Mouse (Mus musculus) lung, postnatal 0 days (tissue): ENCODE data around the gene Klhl2. TPM values are rescaled to one million over a fixed set of nuclear protein-coding genes. Genes with fewer than 3 reads are reported as not detected.

Experiments
- ATAC-seq: fragments of 200-750 bp; cut with Nextera tagmentation; 2 replicates; pipeline ENCODE4 v1.8.0; 2017; ENCODE audit warnings: moderate library complexity
- DNase-seq: peaks from one replicate; pipeline ENCODE4 v3.0.0-alpha.2; 2016; ENCODE audit warnings: low spot score
- H3K27ac ChIP-seq: fragments of 300-500 bp; sonication (generic); 2 replicates; pipeline ENCODE4 v1.5.1; 2014; ENCODE audit warnings: antibody characterized with exemption, mild to moderate bottlenecking, low read length, mixed read lengths
- H3K27me3 ChIP-seq: fragments of 300-500 bp; sonication (generic); replicated peaks from 2 replicates; pipeline ENCODE4 v1.6.1; 2014; ENCODE audit warnings: low read length, mixed read lengths; ENCODE audit not compliant: insufficient read depth
- H3K36me3 ChIP-seq: fragments of 300-500 bp; sonication (generic); 2 replicates; pipeline ENCODE4 v1.6.1; 2014; ENCODE audit warnings: low read length, mixed read lengths; ENCODE audit not compliant: insufficient read depth
- H3K4me1 ChIP-seq: fragments of 300-500 bp; sonication (generic); 2 replicates; pipeline ENCODE4 v1.6.1; 2014; ENCODE audit warnings: antibody characterized with exemption, low read depth, low read length, mixed read lengths; ENCODE audit not compliant: insufficient read depth
- H3K4me2 ChIP-seq: fragments of 300-500 bp; sonication (generic); replicated peaks from 2 replicates; pipeline ENCODE4 v1.6.1; 2014; ENCODE audit warnings: low read depth, mild to moderate bottlenecking, low read length, moderate library complexity, mixed read lengths
- H3K4me3 ChIP-seq: fragments of 300-500 bp; sonication (generic); 2 replicates; pipeline ENCODE4 v1.5.1; 2014; ENCODE audit warnings: low read depth, low read length
- H3K9ac ChIP-seq: fragments of 300-500 bp; sonication (generic); replicated peaks from 2 replicates; pipeline ENCODE4 v1.6.1; 2014; ENCODE audit warnings: low read depth, mild to moderate bottlenecking
- H3K9me3 ChIP-seq: fragments of 300-500 bp; sonication (generic); 2 replicates; pipeline ENCODE4 v1.6.1; 2016; ENCODE audit warnings: low read length, mixed read lengths
- CTCF ChIP-seq: IDR thresholded peaks from 2 replicates; pipeline ENCODE4 v1.5.1; 2016; ENCODE audit warnings: antibody characterized with exemption, mild to moderate bottlenecking
- EP300 ChIP-seq: IDR thresholded peaks from 2 replicates; pipeline ENCODE4 v1.6.1; 2016; ENCODE audit warnings: antibody characterized with exemption, mild to moderate bottlenecking, control low read depth
- WGBS: fragments of 180-500 bp; shearing (Covaris S2); extraction: QIAGEN DNeasy Blood & Tissue Kit; methylation state at CpG from one replicate; pipeline ENCODE4 v1.1.7; 2014; 5-methylcytosine and 5-hydroxymethylcytosine counted together
- polyA plus RNA-seq: library from polyadenylated mRNA; unstranded; fragments of >200 nt; fragmentation: Nextera tagmentation; extraction: Ambion mirVana; gene quantifications from 2 replicates; pipeline ENCODE4 v1.2.1, GENCODE M21; 2015

The Klhl2 gene
- 12.6 and 14.0 TPM in 2 replicates for polyA plus RNA-seq

GRCm38 (mm10) chr8:64849897-64850541 lies at the start of gene Klhl2:
Klhl2 (minus strand) TSS chr8:64850017.
- Histone ChIP-seq H3K4me1 (no peaks in the 10 kb centered on the region), H3K4me2 (peak within 1 kb of the TSS; percentile 92), H3K27ac (peak within 1 kb of the TSS; percentile 82), H3K9ac (peak within 1 kb of the TSS; percentile 78), H3K9me3 (no peaks in the 10 kb centered on the region), H3K27me3 (no peaks in the 10 kb centered on the region), H3K36me3 (no peaks in the 10 kb centered on the region), H3K4me3 (peak within 1 kb of the TSS; percentile 90)
- under 1% methylated on average over 23 of the region's 68 CpGs for WGBS
- DNase-seq: peak; percentile 90
- peak; percentile 93 for ATAC-seq
- TF ChIP-seq CTCF (no peak), EP300 (no peak)

DNA sequence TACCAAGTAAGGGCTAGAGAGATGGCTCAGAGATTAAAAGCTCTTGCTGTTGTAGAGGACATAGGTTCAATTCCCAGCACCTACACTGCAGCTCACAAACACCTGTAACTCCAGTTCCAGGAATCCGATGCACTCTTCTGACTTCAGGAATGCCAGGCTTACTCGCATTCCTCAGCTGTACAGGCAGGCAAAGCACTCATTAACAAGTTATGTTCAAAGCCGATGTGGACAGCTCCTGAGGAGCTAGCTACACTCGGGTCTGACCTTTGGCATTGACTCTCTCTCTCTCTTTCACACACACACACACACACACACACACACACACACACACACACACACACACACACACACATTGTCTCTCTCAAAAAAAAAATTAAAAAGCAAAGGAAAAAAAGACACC lies 48.9 kb upstream of the Klhl2 start:
- WGBS: 22% methylated on average over 4 of the region's 4 CpGs
- Histone ChIP-seq H3K4me3 (no peak overlapping the region), H3K4me1 (no peaks in the 10 kb centered on the region), H3K27me3 (no peaks in the 10 kb centered on the region), H3K4me2 (no peak overlapping the region), H3K9ac (no peak overlapping the region), H3K9me3 (no peaks in the 10 kb centered on the region), H3K27ac (no peak overlapping the region), H3K36me3 (no peaks in the 10 kb centered on the region)
- no peak for ATAC-seq
- no peak for DNase-seq
- TF ChIP-seq CTCF (no peak), EP300 (no peak)

- Histone ChIP-seq H3K9me3 (no peaks in the 10 kb centered on the region), H3K4me2 (no peak overlapping the region), H3K27me3 (no peaks in the 10 kb centered on the region), H3K4me1 (no peaks in the 10 kb centered on the region), H3K4me3 (no peak overlapping the region), H3K27ac (no peak overlapping the region), H3K9ac (no peak overlapping the region), H3K36me3 (no peaks in the 10 kb centered on the region)
- WGBS: 81% methylated on average over 5 of the region's 5 CpGs
- ATAC-seq (no peak), DNase-seq (no peak)
- TF ChIP-seq EP300 (no peak), CTCF (no peak)
Measured at GRCm38 (mm10) chr8:64896731-64897130, 46.9 kb upstream of the Klhl2 start.

DNA sequence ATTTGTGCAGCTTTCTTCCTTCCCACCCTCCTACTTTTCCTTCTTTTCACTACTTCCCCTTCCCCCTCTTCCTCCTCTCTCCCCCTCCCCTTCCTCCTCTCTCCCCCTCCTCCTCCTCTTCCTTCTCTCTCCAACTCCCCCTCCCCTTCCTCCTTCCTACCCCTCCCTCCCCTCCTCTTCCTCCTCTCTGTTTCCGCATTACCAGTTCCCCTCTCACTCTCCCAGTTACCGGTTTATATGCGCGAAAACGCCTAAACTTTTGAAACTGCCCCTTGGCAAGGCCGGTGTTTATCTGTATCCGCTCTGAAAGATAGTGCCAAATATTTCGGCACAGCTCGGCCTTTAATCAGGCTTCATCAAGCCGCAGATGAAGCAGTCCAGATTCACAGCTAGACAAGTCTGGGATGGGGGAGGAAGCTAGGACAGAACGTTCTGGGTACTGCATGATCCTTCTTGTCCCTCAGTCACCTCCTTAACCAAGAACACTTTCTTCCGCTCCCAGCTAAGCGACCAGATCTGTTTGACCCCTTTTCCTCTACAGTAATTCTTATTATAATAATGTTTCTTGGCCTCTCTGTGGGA lies 30.9 kb upstream of the Klhl2 start:
- Histone ChIP-seq H3K9ac (no peak overlapping the region), H3K4me1 (no peaks in the 10 kb centered on the region), H3K27me3 (no peaks in the 10 kb centered on the region), H3K27ac (peak overlapping the region; percentile 43; the same call in 1 of the 2 replicates), H3K9me3 (no peaks in the 10 kb centered on the region), H3K4me3 (no peak overlapping the region), H3K4me2 (0 out of 2 replicates have a peak overlapping the region, but pooled peaks have one; percentile 14), H3K36me3 (no peaks in the 10 kb centered on the region)
- 21% methylated on average over 13 of the region's 13 CpGs for WGBS
- TF ChIP-seq CTCF: no peak
- TF ChIP-seq EP300: peak; percentile 100
- DNase-seq (peak; percentile 91), ATAC-seq (peak; percentile 90)

DNA sequence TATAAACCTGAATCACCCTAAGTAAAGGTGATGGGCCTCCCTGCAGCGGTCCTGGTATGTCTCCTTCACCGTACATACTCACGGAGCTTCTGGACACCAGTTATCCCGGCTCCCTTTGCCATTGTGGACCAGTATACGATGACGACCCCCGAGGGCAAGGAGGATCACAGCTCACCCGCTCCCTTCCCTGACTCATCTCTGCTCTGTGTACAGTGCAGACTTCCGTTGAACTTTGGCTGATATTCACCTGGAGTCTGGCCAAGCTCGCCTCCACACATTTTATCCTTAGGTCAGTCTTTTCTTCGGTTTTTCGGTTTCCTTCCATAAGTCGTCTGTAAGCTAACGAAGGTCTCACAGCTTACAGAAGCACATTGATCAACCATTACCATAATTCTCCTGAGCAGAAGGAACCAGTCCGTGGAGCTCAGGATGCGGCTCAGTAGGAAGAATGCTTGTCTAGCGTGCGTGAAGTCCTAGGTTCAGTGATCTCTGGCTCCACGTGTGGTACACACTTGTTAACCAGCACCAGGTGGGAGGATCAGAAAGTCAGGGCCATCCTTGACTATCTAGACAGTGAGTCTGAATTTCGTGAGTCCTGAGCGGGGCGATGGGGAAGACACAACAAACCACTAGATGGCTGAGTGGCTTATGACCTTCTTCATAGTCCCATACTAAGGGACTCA lies 28.0 kb upstream of the Klhl2 start:
- Histone ChIP-seq H3K36me3 (no peaks in the 10 kb centered on the region), H3K9me3 (no peaks in the 10 kb centered on the region), H3K4me1 (no peaks in the 10 kb centered on the region), H3K27ac (no peak overlapping the region), H3K4me2 (no peak overlapping the region), H3K4me3 (no peak overlapping the region), H3K9ac (no peak overlapping the region), H3K27me3 (no peaks in the 10 kb centered on the region)
- ATAC-seq (peak; percentile 69), DNase-seq (peak; percentile 60)
- WGBS: 63% methylated on average over 22 of the region's 22 CpGs
- TF ChIP-seq CTCF: no peak
- no peak for TF ChIP-seq EP300

- peak; percentile 61 for DNase-seq
- no peaks in the 10 kb centered on the region for H3K9me3 ChIP-seq
- 49% methylated on average over 12 of the region's 12 CpGs for WGBS
- no peak overlapping the region for H3K4me2 ChIP-seq
- H3K27me3 ChIP-seq: no peaks in the 10 kb centered on the region
- no peak overlapping the region for H3K27ac ChIP-seq
- ATAC-seq: peak; percentile 73
- H3K4me3 ChIP-seq: no peak overlapping the region
- no peaks in the 10 kb centered on the region for H3K36me3 ChIP-seq
- TF ChIP-seq CTCF (no peak), EP300 (peak; percentile 82)
- H3K9ac ChIP-seq: no peak overlapping the region
- no peaks in the 10 kb centered on the region for H3K4me1 ChIP-seq
Measured at GRCm38 (mm10) chr8:64871469-64872165, 21.8 kb upstream of the Klhl2 start.
